Mouse (Mus musculus) yolk sac, embryonic 10.5 days (tissue): ENCODE data around the gene Adm.
"Not testable (repeated sequence)": the region's sequence is repeated elsewhere in the genome, so short reads cannot be mapped to it uniquely, and the experiment has no call there.

Source experiments
- DNase-seq: peaks from one replicate; pipeline ENCODE4 v3.0.0-alpha.2; 2017; ENCODE audit warnings: low spot score

Gene Adm

GRCm38 (mm10) chr7:110627486-110628272 lies at the start of gene Adm:
TSS of gene Adm (plus strand) at chr7:110627661.
- DNase-seq: peak; percentile 80

DNA sequence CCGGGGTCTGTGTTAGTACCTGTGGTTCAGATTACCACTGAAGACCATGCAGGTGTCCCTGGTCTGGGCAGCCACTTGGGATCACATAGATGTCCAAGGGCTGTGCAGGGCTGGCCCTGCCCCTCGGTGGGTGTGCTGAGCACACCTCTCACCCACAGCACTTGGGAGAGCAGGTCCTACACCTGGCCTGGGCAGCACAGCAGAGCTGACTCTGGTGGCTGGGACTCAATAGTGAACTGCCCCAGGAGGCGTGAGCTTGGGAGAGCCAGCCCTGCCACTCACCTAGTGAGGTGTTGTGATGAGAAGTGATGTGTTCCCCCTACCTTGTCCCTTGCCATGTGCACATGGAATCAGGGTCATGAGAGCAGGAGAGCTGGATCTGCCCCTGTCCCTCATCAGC lies 43.8 kb upstream of the Adm start:
- DNase-seq: no peak

GRCm38 (mm10) chr7:110584159-110584558 lies 43.3 kb upstream of the Adm start:
- DNase-seq: no peak

- DNase-seq: no peak
These were observed 42.2 kb upstream of the Adm start for GRCm38 (mm10) chr7:110585250-110585649.

GRCm38 (mm10) chr7:110587721-110588120 lies 39.7 kb upstream of the Adm start:
- no peak for DNase-seq

DNA sequence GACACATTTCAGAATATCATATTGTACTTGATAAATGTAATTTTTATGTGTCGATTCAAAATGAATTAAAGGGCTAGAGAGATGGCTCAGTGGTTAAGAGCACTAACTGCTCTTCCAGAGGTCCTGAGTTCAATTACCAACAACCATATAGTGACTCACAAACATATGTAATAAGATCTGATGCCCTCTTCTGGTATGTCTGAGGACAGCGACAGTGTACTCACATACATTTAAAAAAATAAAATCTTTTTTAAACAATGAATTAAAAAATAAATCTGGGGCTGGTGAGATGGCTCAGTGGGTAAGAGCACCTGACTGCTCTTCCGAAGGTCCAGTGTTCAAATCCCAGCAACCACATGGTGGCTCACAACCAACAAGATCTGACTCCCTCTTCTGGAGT lies 33.5 kb upstream of the Adm start:
- DNase-seq: not testable (repeated sequence)

DNA sequence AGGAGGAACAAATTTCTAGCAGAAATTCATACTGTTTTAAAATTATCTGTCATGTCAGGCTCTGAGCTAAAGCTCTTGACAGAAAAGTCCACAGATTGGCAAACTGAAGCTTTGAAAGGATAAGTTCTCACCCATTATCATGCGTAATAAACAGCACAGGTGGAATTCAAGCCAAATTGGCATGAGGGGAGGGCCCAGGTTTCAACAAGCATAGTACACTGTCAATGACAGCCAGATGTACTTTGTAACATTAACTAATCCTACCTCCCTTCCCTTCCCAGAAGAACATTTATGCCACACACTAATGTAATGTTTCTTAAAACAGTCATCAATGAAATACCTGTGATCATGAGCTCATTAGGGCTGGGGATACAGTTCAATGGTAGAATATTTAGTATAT lies 30.3 kb upstream of the Adm start:
- no peak for DNase-seq

DNA sequence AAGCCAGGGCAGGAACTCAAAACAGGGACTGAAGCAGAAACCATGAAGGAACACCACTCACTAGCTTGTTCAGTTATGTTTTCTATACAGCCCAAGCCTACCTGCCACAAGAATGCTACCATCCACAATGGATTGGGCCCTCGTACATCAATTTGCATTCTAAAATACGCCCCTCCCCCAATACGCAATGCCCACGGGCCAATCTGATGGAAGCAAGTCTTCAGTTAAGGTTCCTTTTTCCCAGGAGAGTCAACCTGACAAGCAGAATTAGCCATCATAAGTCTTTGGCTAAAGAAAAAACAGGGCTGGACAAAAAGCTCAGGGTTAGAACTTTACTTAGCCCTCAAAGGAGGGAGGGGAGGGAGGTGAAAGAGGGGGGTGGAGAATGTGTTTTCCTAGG lies 22.0 kb upstream of the Adm start:
- no peak for DNase-seq

GRCm38 (mm10) chr7:110606906-110607305 lies 20.6 kb upstream of the Adm start:
- no peak for DNase-seq

DNA sequence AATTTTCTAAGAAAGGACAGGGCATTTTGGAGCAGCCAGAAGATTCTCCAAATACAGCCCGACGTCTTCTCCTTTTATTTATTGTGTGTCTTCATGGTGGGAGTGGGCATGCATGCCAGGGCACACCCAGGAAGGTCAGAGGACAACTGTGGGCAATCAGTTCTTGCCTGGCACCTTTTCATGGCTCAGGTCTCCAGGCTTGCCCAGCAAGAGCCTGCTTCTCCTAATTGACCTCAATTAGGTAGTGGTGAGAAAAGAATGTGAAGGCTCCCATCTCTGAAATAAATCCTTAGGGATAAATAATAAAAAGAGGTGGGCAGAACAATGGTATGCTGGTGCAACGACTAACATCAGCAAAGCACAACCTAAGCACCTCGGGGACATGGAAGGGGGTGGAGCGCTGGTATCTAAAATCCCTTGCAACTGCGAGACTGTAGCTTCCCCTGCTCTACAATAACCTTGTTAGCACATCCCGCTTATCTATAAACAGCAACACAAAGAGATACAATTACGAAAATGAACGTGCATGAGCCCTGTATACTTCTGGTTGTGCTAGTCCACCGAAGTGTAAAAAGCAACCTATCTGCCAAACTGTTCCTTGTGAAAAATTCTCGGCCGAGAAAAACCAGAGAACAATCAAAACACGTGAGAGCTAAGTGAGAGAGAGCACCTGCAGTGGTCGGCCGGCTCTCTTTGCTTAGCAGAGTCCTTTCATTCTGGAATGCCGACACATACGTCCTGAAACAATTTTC lies 13.9 kb upstream of the Adm start:
- DNase-seq: no peak

DNA sequence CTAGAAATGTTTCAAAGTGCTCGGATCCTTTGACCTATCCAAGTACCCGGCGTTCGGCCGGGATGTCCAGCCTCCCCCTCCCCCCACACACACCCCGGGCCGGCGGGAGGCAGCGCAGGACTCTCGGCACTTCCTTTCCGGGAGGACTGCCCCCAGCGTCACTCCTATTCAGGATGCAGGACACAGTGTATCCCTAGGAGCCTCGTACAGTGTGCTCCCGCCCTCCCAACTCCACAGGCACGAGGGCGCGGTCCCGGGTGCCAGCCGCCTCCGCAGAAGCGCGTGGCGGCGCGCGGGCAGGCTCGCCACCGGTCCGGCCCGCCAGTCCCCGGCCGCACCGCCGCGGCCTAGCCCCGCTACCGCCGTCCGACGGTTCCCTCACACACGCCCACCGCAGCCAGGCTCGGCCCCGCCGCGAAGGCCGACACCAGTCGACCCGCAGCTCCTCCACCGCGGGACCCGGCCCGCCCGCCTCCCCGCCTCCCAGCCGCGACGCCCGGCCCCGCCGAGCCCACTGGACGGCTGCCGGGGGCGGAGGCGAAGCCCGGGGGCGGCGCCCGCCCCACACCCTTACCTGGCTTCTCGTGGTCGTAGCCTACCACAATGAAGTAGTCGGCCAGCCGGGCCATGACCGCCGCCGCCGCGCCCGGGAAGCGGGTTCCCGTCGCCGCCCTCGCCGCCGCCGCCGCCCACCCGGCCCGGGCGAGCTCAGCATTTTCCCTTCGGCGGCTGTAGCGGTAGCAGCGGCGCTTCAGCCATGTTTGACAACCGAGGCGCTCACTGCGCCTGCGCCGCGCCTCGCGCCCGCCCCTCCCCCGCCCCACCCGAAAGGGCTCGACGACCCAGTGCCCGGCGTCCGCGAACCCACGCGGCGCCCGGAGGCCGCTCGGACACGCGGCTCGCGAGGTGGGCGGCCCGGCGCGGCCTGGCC lies 13.1 kb upstream of the Adm start, which contains the start of gene Sbf2:
Gene Sbf2 (minus strand): TSS at position 790 of the 931 bp plus-strand sequence.
- DNase-seq: peak; percentile 92

DNA sequence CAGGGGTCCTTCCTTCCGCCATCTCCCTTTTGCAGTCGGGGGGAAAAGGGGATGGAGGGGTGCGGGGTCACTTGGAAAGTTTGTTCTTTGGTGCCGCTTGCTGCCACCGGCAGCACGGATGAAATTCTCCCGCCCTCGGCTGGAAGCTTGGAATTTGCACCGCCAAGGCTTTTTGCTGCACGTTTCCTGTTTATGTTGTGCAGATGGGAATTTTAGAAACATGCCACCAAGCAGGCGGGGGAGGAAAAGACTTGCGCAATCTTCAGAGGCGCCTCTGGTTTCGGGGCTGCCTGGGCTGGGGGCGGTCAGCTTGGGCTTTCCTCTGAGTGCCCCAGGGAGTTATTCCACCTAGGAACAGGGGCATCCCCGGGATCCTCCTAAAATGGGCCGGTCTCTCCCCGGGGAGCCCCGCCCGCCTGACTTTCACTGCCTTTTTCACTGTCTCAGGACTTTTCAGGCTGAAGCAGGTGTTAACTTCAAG lies 12.3 kb upstream of the Adm start:
- peak; percentile 88 for DNase-seq

GRCm38 (mm10) chr7:110615792-110616191 lies 11.7 kb upstream of the Adm start:
- DNase-seq: peak; percentile 81

DNA sequence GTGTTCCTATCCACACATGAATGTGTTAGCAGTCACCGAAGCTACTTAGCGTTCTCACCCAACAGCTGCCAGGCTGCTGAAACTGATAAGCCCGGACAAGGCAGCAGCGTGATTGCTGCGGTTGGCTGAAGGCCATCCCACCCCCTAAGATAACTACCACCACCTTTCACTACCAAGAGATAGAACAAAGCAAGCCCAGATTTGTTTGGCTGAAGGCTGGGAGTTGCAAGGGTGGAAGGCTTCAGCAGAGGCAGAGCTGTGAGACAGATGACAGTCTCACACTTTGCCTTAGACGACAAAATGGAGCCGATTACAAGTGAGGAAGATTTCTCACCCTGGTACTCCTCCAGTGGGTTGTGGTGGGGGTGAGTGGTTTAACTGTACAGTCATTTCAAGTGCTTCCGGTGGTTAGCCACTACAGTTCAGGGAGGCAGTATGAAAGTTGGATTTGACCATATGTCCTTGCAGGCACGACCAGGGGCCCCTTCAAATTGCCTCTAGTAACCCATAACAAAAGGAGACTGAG lies 8.3 kb upstream of the Adm start:
- no peak for DNase-seq

DNA sequence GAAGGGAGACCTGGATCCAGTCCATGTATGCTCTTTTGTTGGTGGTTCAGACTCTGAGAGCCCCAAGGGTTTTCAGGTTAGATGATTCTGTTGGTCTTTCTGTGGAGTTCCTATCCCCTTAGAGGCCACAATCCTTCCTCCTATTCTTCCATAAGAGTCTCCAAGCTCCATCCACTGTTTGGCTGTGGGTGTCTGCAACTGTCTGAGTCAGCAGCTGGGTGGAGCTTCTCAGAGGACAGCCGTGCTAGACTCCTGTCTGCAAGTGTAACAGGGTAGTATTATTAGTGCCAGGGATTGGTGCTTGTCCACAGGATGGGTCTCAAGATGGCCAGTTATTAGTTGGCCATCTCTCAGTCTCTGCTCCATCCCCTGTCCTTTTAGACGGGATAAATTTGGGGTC lies 3.4 kb upstream of the Adm start:
- DNase-seq: no peak

GRCm38 (mm10) chr7:110624961-110625360 lies 2.5 kb upstream of the Adm start:
- no peak for DNase-seq

- DNase-seq: no peak
These were observed 2.0 kb upstream of the Adm start for GRCm38 (mm10) chr7:110625489-110625888.

- DNase-seq: peak; percentile 67
These were observed 1.0 kb upstream of the Adm start for GRCm38 (mm10) chr7:110626186-110627098.

- peak; percentile 38 for DNase-seq
These were observed 370 bp upstream of the Adm start for GRCm38 (mm10) chr7:110627099-110627482.

GRCm38 (mm10) chr7:110628273-110628600 lies 776 bp downstream of the Adm start:
- DNase-seq: no peak
